Mouse (Mus musculus): ENCODE results near the gene Ube2d3.

DNA sequence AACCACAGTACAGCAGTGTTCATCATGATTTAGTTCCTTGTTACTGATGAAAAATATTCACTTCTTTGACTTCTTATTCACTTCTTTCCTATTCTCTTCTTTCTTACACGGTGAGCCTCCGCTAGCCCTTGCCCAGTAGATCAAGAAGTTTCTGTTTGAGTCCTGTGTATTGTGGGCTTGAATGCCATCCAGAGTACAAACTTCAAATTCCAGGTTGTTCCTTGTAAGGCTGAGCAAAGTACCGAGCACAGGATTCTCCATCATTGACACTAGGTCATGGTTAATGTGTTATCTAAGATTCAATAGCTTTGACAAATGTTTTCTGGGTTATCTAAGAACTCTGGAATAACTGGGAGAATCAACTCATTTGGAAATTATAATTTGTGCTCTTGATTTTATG, 72.4 kb downstream of the Ube2d3 start:
- TF ChIP-seq POLR2A (IDR thresholded peaks at IDR 0.05; ENCODE audit: low read depth, low read length) (no peak), CTCF (conservative IDR thresholded peaks at IDR 0.05; ENCODE audit: insufficient read depth, insufficient read length, low read depth, low read length) (no peak)
